Mouse (Mus musculus) adrenal gland, postnatal 14 days (tissue): Measurements from ENCODE around the gene Phf24. TPM values are rescaled to one million over a fixed set of nuclear protein-coding genes. Genes with fewer than 3 reads are reported as not detected.

Experiments
- total RNA-seq: library from RNA; stranded (reverse); gene quantifications from 2 replicates; pipeline ENCODE4 v1.2.3, GENCODE M21; 2021

The Phf24 gene
- total RNA-seq, 1 experiment from 2014 or later, result 0.56 TPM

Other genes starting within 250 kb of the Phf24 start
- gene 4930578G10Rik, start 181.1 kb upstream of the Phf24 start, total RNA-seq, result not detected in 2 replicates
- 1.0 and 12.6 TPM in 2 replicates for gene Ccl19, start 160.1 kb upstream of the Phf24 start, total RNA-seq
- 8.8 and 168 TPM in 2 replicates for gene Ccl21a, start 142.7 kb upstream of the Phf24 start, total RNA-seq
- not detected in 2 replicates for gene Fam205a1, start 62.8 kb upstream of the Phf24 start, total RNA-seq
- 0.11 TPM in 1 of 2 replicates, not detected in the other for gene Gm12394, start 59.9 kb upstream of the Phf24 start, total RNA-seq
- not detected in 2 replicates for gene Fam205c, start 42.4 kb upstream of the Phf24 start, total RNA-seq
- gene Dnajb5, start 33.2 kb downstream of the Phf24 start, total RNA-seq, result 17.6 and 18.4 TPM in 2 replicates
- not detected in 2 replicates for gene 1700022I11Rik, start 52.9 kb downstream of the Phf24 start, total RNA-seq
- gene Vcp, start 83.8 kb downstream of the Phf24 start, total RNA-seq, result 265 and 269 TPM in 2 replicates
- 8.7 and 10.2 TPM in 2 replicates for gene Fancg, start 93.8 kb downstream of the Phf24 start, total RNA-seq
- gene Pigo, start 109.2 kb downstream of the Phf24 start, total RNA-seq, result 16.8 and 17.3 TPM in 2 replicates
- 200 and 206 TPM in 2 replicates for gene Stoml2, start 115.0 kb downstream of the Phf24 start, total RNA-seq
- 36.6 and 40.8 TPM in 2 replicates for gene Fam214b, start 129.6 kb downstream of the Phf24 start, total RNA-seq
- 12.1 and 13.9 TPM in 2 replicates for gene Unc13b, start 142.3 kb downstream of the Phf24 start, total RNA-seq